Mouse (Mus musculus) liver, adult 2 months (tissue): Measurements from ENCODE around the gene Celf2. TPM values are rescaled to one million over a fixed set of nuclear protein-coding genes. Genes with fewer than 3 reads are reported as not detected.
"Not testable (repeated sequence)": the region's sequence is repeated elsewhere in the genome, so short reads cannot be mapped to it uniquely, and the experiment has no call there.

ENCODE experiments used
- DNase-seq: peaks from one replicate; pipeline ENCODE4 v3.0.0-alpha.2; 2011; ENCODE audit warnings: low read depth, low spot score; ENCODE audit errors: extremely low read depth
- H3K27ac ChIP-seq: fragments of 200-500 bp; replicated peaks from 2 replicates; pipeline ENCODE4 v1.5.1; 2012; ENCODE audit warnings: low read depth, mild to moderate bottlenecking, control low read depth, inconsistent platforms, low read length; ENCODE audit not compliant: insufficient read depth
- H3K27me3 ChIP-seq: fragments of 200-500 bp; 2 replicates; pipeline ENCODE4 v1.6.1; 2012; ENCODE audit warnings: mild to moderate bottlenecking, moderate library complexity, low read length, inconsistent platforms; ENCODE audit not compliant: control insufficient read depth, insufficient read depth
- H3K36me3 ChIP-seq: fragments of 200-500 bp; 2 replicates; pipeline ENCODE4 v1.6.1; 2012; ENCODE audit warnings: low read length, inconsistent platforms; ENCODE audit not compliant: control insufficient read depth, insufficient read depth
- H3K4me1 ChIP-seq: fragments of 200-500 bp; 2 replicates; pipeline ENCODE4 v1.6.1; 2011; ENCODE audit warnings: low read length; ENCODE audit not compliant: control insufficient read depth, insufficient read depth
- H3K4me3 ChIP-seq: fragments of 200-500 bp; 2 replicates; pipeline ENCODE4 v1.5.1; 2011; ENCODE audit warnings: low read depth, mild to moderate bottlenecking, control low read depth, low read length, moderate library complexity; ENCODE audit not compliant: insufficient read depth
- H3K79me2 ChIP-seq: fragments of 200-500 bp; 2 replicates; pipeline ENCODE4 v1.6.1; 2012; ENCODE audit warnings: inconsistent platforms, mild to moderate bottlenecking, low read length, moderate library complexity; ENCODE audit not compliant: control insufficient read depth, insufficient read depth
- H3K9ac ChIP-seq: fragments of 200-500 bp; 2 replicates; pipeline ENCODE4 v1.6.1; 2012; ENCODE audit warnings: low read depth, mild to moderate bottlenecking, control low read depth, inconsistent platforms, low read length
- CTCF ChIP-seq: fragments of 200-500 bp; IDR thresholded peaks from 2 replicates; pipeline ENCODE4 v1.5.1; 2011; ENCODE audit warnings: low read depth, low read length, control low read depth
- POLR2A ChIP-seq: fragments of 200-500 bp; IDR thresholded peaks from 2 replicates; pipeline ENCODE4 v1.6.1; 2011; ENCODE audit warnings: low read length, control low read depth; ENCODE audit not compliant: insufficient read depth; ENCODE audit errors: extremely low read depth
- WGBS: fragments of 180-500 bp; shearing (Covaris S2); methylation state at CpG from one replicate; pipeline ENCODE4 v1.1.7; 2018; 5-methylcytosine and 5-hydroxymethylcytosine counted together
- polyA plus RNA-seq: library from polyadenylated mRNA; depleted of rRNA; stranded (reverse); fragments of >200 nt; gene quantifications from 2 replicates; pipeline ENCODE4 v1.2.3, GENCODE M21; 2012
- total RNA-seq: library from RNA; depleted of rRNA; stranded (reverse); fragments of >200 nt; gene quantifications from 2 replicates; pipeline ENCODE4 v1.2.3, GENCODE M21; 2014

Gene Celf2
- total and polyA plus RNA-seq, 2 experiments: 2.9 to 4.7 TPM

- TF ChIP-seq CTCF (no peak), POLR2A (no peak)
- Histone ChIP-seq H3K79me2 (no peaks in the 10 kb centered on the region), H3K9ac (no peak overlapping the region), H3K27me3 (no peaks in the 10 kb centered on the region), H3K4me3 (no peak overlapping the region), H3K4me1 (peaks cover 2% of the 10 kb centered on the region; the same call in 1 of the 2 replicates), H3K36me3 (no peaks in the 10 kb centered on the region), H3K27ac (no peak overlapping the region)
- no peak for DNase-seq
- 77% methylated on average over 7 of the region's 7 CpGs for WGBS
These were observed 239.3 kb downstream of the Celf2 start for GRCm38 (mm10) chr2:7270051-7270450.

GRCm38 (mm10) chr2:7267166-7267565, 242.2 kb downstream of the Celf2 start:
- H3K4me1 ChIP-seq: peaks cover 2% of the 10 kb centered on the region; the same call in 1 of the 2 replicates
- no peak for TF ChIP-seq CTCF
- TF ChIP-seq POLR2A: no peak
- DNase-seq: peak; percentile 92
- no peaks in the 10 kb centered on the region for H3K36me3 ChIP-seq
- 38% methylated on average over 4 of the region's 4 CpGs for WGBS
- no peak overlapping the region for H3K9ac ChIP-seq
- no peaks in the 10 kb centered on the region for H3K27me3 ChIP-seq
- no peak overlapping the region for H3K27ac ChIP-seq
- H3K79me2 ChIP-seq: no peaks in the 10 kb centered on the region
- H3K4me3 ChIP-seq: no peak overlapping the region

GRCm38 (mm10) chr2:7262668-7263067, 246.7 kb downstream of the Celf2 start:
- not testable (repeated sequence) for H3K79me2 ChIP-seq, H3K27me3 ChIP-seq, H3K36me3 ChIP-seq, H3K9ac ChIP-seq, H3K4me3 ChIP-seq, DNase-seq, H3K27ac ChIP-seq
- peaks cover 13% of the 10 kb centered on the region for H3K4me1 ChIP-seq

- 17% methylated on average over 4 of the region's 4 CpGs for WGBS
- DNase-seq: peak; percentile 99
These were observed 249.2 kb downstream of the Celf2 start for GRCm38 (mm10) chr2:7260186-7260585.

GRCm38 (mm10) chr2:7259616-7260015, 249.7 kb downstream of the Celf2 start:
- WGBS: 19% methylated on average over 3 of the region's 4 CpGs
- Histone ChIP-seq H3K27ac (peak overlapping the region; percentile 69), H3K9ac (no peak overlapping the region), H3K36me3 (no peaks in the 10 kb centered on the region), H3K79me2 (no peaks in the 10 kb centered on the region), H3K27me3 (no peaks in the 10 kb centered on the region), H3K4me1 (peaks cover 11% of the 10 kb centered on the region), H3K4me3 (no peak overlapping the region)
- peak; percentile 79 for DNase-seq
- TF ChIP-seq CTCF (no peak), POLR2A (no peak)

More at GRCm38 (mm10) chr2:7260186-7260585, 249.2 kb downstream of the Celf2 start:
- Histone ChIP-seq H3K4me3 (no peak overlapping the region), H3K79me2 (no peaks in the 10 kb centered on the region), H3K4me1 (peaks cover 11% of the 10 kb centered on the region), H3K27me3 (no peaks in the 10 kb centered on the region), H3K27ac (peak overlapping the region; percentile 69), H3K9ac (no peak overlapping the region), H3K36me3 (no peaks in the 10 kb centered on the region)
- TF ChIP-seq POLR2A (no peak), CTCF (no peak)

GRCm38 (mm10) chr2:7256023-7256422, 253.3 kb downstream of the Celf2 start:
- H3K4me3 ChIP-seq: no peak overlapping the region
- DNase-seq: no peak
- no peak overlapping the region for H3K27ac ChIP-seq
- no peaks in the 10 kb centered on the region for H3K27me3 ChIP-seq
- H3K4me1 ChIP-seq: peaks cover 11% of the 10 kb centered on the region
- 85% methylated on average over 1 of the region's 1 CpGs for WGBS
- H3K79me2 ChIP-seq: no peaks in the 10 kb centered on the region
- H3K36me3 ChIP-seq: no peaks in the 10 kb centered on the region
- no peak overlapping the region for H3K9ac ChIP-seq
- no peak for TF ChIP-seq POLR2A
- TF ChIP-seq CTCF: no peak
